Mouse (Mus musculus) c-Kit-positive CD71-positive TER-119-positive erythroid progenitor cells, embryonic 14.5 days (primary cell): ENCODE measurements around the gene Ppp1r14a.

Experiments
- DNase-seq: peaks from one replicate; pipeline ENCODE4 v3.0.0-alpha.2; 2013; ENCODE audit warnings: low spot score

Ppp1r14a gene

GRCm38 (mm10) chr7:29279924-29280323 is 9.2 kb upstream of the Ppp1r14a start:
- no peak for DNase-seq

DNA sequence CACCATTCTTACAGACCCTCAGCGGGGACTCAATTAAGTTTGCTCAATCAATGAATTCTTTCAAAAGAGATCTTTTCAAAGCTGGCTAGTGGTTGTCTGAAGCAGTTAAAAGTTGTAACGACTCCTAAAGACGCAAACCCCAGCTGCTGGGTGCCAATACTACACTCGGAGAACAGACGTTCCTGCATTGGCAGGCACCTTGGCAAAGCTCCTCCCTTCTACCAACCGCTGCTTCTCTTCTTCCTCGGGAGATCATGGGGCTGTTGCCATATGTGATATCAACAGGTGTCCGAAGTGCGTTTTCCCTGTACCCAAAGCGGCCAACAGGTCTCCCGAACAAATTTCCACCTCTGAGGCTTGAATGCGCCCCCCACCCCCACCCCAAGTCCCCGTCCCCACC is 8.3 kb upstream of the Ppp1r14a start:
- no peak for DNase-seq

DNA sequence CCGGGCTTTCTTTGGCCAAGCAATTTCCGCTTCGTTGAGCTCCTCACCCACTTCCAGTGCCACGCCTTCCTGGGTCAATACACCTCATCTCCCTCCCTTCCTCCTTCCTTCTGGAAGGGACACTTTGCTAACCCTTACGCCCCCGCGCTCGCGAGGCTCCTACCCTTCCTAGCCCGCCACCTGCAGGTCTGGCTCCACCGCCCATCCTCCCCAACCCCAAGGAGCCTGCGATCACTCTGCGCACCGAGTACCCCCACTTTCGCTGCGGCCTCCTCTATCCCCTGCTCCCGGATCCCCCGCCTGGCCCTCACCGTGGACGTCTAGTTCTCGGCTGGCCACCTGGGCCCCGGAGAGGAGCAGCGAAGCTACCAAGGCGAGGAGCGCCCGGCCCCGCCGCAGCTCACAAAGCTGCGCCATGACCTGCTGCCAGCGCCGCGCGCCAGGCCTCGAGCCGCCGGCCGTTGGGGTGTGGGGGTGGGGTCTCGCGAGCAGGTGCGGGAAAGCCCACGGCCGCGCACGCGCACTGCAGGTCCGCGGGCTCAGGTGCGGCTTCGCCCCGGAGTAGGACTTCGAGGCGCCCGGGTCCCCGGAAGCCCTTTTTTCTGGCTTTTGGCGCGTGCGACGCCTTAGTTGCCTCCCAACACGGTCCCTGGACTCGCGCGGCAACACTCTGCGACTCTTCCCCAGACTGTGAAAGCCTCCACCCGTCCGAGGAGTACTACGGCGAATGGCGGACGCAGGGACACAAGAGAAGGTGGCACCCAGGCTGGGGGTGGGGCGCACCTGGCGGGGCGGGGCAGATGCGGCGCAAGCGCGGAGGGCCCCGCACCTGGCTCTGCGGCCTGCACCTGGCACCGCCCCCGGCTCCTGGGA is 7.7 kb upstream of the Ppp1r14a start, which contains the start of gene Spint2:
Gene Spint2 (minus strand): TSS at position 712 of the 873 bp plus-strand sequence.
- DNase-seq = no peak

- no peak for DNase-seq
Observed at GRCm38 (mm10) chr7:29282074-29282554, 7.0 kb upstream of the Ppp1r14a start.

GRCm38 (mm10) chr7:29283876-29284275 is 5.2 kb upstream of the Ppp1r14a start:
- no peak for DNase-seq

DNA sequence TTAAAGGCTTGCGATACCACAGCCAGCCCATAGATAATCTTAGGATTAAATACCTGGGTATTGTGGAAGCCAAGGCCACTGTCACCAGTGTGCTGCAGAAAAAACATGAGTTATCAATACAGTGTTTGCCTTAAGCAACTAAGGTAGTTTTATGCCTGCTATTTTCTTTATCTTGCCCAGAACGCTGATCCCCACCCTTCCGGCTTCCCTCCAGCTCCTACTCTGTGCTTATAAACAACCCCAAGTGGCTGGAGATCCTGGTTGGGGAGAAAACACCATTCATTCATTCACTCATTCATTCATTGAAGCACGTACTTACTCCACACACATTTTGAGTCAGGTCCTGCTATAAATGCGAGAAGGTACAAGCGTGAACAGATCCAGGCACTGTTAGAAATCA is 4.6 kb upstream of the Ppp1r14a start:
- DNase-seq = no peak

- DNase-seq = no peak
Observed at GRCm38 (mm10) chr7:29287481-29287880, 1.6 kb upstream of the Ppp1r14a start.

DNA sequence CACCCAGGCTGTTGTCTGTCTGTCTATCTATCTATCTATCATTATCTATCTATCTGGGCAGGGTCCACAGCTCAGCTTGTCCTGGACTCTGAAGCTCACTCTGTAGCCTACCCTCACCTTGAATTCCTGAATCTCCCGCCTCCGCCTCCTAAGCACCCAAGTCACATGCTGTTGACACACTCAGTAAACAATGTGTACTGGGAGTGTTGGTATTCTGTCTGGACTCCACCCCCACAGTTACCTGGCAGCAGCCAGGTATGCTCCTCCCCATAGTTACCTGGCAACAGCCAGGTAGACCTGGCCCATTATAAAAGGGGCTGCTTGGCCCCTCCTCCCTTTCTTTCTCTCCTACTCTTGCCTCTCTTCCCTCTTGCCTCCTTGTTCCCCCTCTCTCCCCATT is 1.0 kb upstream of the Ppp1r14a start:
- DNase-seq = no peak

DNA sequence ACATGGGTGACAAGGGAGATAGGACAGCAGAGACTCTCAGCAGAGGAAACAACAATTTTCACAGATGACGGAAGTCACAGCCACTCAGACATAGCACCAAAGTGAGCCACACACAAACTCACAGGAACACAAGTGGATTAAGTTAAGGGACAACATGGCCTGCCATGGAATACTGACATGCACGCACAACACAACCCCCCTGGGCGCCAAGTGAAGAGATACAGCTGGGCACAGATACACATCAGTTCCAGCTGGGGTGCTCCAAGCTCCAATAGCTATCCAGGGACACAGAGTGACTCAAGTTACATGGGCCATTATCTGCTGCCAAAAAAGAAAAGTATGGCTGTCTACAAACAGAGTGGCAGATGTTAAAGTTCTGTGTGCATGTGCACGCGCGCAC is 748 bp downstream of the Ppp1r14a start:
- no peak for DNase-seq

GRCm38 (mm10) chr7:29290691-29291485 is 1.8 kb downstream of the Ppp1r14a start:
- DNase-seq = no peak

- no peak for DNase-seq
Observed at GRCm38 (mm10) chr7:29291616-29292457, 2.7 kb downstream of the Ppp1r14a start.

DNA sequence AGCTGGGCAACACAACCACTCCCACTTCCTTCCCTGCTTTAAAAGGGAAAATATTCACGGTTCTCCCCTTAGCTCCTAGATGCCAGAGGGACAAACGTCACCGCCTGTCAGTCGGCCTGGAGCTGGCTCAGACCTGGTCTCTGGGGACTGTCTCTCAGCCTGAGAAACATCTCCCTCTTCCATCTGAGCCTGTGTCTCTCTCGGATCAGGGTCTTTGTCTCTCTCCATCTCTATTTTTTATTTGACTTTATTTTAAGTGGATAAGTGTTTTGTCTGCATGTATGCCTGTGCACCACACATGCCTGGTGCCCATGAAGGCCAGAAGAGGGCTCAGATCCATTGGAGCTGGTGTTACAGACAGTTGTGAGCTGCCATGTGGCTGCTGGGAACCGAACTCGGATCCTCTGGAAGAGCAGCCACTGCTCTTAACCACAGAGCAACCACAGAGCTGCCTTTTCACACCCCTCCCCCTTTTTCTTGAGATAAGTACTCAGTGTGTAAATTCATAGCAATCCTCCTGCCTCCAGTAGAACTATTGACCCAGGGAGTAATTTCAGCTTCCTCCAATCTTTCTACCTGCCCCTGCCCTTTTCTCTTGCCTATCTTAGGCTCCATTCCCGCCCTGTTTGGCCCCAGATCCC is 3.5 kb downstream of the Ppp1r14a start:
- DNase-seq = no peak

DNA sequence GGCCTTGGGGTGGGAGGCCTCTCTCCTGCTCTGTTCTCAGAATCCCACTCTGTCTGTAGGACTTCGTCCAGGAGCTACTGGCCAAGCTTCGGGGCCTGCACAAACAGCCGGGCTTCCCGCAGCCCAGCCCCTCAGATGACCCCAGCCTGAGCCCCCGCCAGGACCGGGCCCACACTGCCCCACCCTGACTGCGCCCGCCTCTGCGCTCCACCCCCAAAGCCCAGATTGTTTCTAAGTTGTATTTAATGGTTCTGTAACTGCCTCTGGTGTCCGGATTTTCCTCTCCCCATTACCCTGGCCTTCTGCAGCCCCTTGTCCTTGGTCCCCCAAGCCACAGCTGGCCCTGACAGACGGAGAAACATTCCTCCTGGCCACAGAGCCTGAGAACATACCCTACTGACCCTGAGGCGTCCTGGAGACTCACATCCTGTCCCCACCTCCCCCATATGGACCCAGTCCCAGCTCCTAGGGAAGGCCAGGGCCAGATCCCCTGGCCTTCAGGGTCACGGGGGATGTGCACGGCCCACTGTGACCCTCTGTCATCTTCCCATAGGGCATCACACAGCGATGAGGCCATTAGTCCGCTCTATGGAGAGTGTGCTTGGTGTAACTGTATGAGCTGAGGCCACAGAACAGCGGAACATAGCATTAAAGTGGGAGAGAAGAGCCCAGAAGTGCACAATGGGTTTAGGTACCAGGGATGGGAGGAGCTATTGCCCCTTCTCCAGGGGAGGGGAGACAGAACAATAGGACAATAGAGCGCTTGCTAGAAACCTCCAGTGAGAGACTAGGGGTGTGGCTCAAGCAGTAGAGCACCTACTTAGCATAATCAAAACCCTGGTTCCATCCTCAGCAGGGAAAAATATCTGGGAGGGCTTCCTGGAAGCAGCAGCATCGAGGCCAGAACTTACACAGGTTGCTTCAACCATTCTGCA is 4.3 kb downstream of the Ppp1r14a start:
- no peak for DNase-seq

DNA sequence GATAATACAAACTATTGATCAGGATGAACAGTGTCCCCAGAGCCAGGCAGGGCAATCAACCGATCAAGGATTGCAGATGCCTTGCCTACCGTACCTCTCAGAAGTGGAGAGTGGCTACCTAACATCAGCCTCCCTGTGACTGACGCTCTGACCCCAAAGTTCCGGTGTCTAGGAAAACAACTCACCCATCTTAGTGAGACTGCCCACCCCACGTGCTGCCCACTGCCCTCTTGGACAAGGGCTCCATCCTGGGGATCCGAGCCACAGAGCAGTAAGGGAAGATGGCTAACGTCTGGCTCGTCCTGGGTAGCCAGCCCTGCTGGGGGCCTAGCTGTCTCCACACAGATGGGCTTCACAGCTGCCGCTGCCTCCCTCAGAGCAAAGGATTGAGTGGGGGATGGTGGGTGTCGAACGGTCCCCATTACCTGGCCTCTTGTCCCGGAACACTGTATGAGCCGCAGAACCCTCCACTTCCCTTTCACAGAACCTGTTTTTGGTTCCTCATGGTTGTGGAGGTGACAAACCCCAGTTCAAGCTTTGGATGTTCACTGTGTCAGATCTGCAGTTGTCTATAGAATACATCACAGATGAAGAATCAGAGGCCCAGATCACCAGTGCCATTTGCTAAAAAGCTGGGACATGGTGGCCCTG is 5.1 kb downstream of the Ppp1r14a start:
- no peak for DNase-seq

GRCm38 (mm10) chr7:29295861-29296647 is 6.9 kb downstream of the Ppp1r14a start:
- no peak for DNase-seq

DNA sequence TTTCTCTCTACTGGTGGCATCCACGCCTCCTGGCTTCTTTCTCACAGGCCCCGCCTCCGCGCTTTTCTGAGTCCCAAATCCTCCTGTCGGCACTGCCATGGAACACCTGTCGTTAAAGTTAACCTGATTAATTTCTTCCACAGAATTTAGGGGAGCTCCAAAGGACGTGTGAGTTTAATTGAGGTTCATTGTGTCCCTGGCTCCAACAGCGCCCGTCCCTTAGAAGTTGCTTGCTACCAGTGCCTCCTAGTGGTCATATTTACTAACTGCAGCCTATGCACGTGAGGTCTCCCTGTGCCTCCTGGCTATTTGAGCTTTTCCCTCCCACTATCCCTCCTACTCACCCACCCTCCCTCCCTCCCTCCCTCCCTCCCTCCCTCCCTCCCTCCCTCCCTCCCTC is 7.9 kb downstream of the Ppp1r14a start:
- DNase-seq = peak; percentile 64

- DNase-seq = peak; percentile 64
Observed at GRCm38 (mm10) chr7:29301127-29301566, 12.0 kb downstream of the Ppp1r14a start.

DNA sequence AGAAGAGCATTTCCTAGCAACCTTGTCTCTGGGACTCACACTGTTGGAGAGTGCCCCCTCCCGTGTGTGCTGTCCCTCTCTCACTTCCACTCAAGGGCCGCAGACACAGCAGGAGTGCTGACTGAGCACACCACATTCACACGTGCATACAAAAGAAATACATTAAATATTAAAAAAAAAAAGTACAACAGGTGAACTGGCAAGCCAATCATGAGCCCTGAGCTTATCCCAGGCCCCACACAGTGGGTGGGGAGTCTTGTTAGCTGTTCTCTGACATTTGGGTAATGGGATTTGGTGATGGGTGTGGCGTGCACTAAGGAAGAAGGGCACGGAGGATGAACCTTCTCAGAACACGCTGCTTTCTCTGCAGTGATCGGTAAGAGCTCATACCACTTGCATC is 13.5 kb downstream of the Ppp1r14a start:
- DNase-seq = no peak
